Mouse (Mus musculus) forebrain, embryonic 13.5 days (tissue): Measurements from ENCODE around the gene Chsy1. TPM values are rescaled to one million over a fixed set of nuclear protein-coding genes. Genes with fewer than 3 reads are reported as not detected.

Experiments
- ATAC-seq: fragments of 200-750 bp; cut with Nextera tagmentation; 2 replicates; pipeline ENCODE4 v1.8.0; 2017
- H3K27ac ChIP-seq: fragments of 300-500 bp; sonication (generic); 2 replicates; pipeline ENCODE4 v1.5.1; 2015; ENCODE audit warnings: inconsistent platforms, mild to moderate bottlenecking, moderate library complexity
- H3K27me3 ChIP-seq: fragments of 300-500 bp; sonication (generic); 2 replicates; pipeline ENCODE4 v1.6.1; 2015; ENCODE audit warnings: mild to moderate bottlenecking, inconsistent platforms
- H3K36me3 ChIP-seq: fragments of 300-500 bp; sonication (generic); 2 replicates; pipeline ENCODE4 v1.6.1; 2015; ENCODE audit warnings: mild to moderate bottlenecking, inconsistent platforms; ENCODE audit not compliant: poor library complexity, severe bottlenecking
- H3K4me1 ChIP-seq: fragments of 300-500 bp; sonication (generic); 2 replicates; pipeline ENCODE4 v1.6.1; 2015; ENCODE audit warnings: inconsistent platforms
- H3K4me2 ChIP-seq: fragments of 300-500 bp; sonication (generic); 2 replicates; pipeline ENCODE4 v1.6.1; 2015; ENCODE audit warnings: inconsistent platforms, mild to moderate bottlenecking, moderate library complexity
- H3K4me3 ChIP-seq: fragments of 300-500 bp; sonication (generic); 2 replicates; pipeline ENCODE4 v1.5.1; 2015; ENCODE audit warnings: mild to moderate bottlenecking, inconsistent platforms
- H3K9ac ChIP-seq: fragments of 300-500 bp; sonication (generic); 2 replicates; pipeline ENCODE4 v1.6.1; 2015; ENCODE audit warnings: mild to moderate bottlenecking, inconsistent platforms
- H3K9me3 ChIP-seq: fragments of 300-500 bp; sonication (generic); replicated peaks from 2 replicates; pipeline ENCODE4 v1.6.1; 2016; ENCODE audit warnings: inconsistent platforms
- WGBS: fragments of 180-500 bp; shearing (Covaris S2); methylation state at CpG from one replicate; pipeline ENCODE4 v1.1.7; 2015; 5-methylcytosine and 5-hydroxymethylcytosine counted together
- polyA plus RNA-seq: library from polyadenylated mRNA; unstranded; fragments of >200 nt; fragmentation: Nextera tagmentation; extraction: Ambion mirVana; gene quantifications from 2 replicates; pipeline ENCODE4 v1.2.1, GENCODE M21; 2015

Chsy1 gene
- polyA plus RNA-seq, 1 experiment from 2014 or later, result 14.2 TPM

DNA sequence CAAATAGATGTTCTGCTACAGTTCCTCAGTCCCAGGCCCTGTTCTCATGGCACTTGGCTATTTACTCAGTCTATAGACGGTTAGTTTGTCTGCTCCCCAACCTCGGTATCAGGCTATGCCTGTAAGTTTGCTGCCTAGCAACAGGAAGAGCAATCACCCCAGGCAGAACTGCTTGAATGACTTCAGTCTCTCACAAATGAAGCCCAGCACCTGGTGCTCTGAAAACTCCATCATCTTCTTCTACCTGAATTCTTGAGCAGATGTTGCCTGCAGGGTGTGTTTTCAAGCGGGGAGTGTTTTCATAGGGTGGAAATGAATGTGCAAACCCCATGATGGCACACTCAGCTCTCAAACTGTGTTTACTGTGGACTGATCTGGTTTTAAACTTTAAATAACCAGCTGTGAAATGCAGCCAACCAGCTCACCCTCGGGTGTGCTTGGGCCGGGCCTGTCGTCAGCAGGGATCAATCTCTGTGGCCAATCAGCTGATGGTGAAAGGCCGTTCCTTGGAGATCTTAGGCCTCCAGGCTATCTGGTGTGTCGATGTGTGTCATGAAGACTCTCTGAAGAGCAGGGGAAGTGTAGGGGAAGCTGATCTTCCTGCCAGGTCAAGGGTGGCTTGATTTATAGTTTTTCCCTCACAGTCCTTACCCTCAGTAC, 91.6 kb downstream of the Chsy1 start:
- Histone ChIP-seq H3K4me3 (no peak overlapping the region), H3K4me1 (no peaks in the 10 kb centered on the region), H3K9me3 (0 out of 2 replicates have a peak, but pooled peaks cover 7% of the 10 kb centered on the region), H3K9ac (no peak overlapping the region), H3K36me3 (no peaks in the 10 kb centered on the region), H3K27ac (no peak overlapping the region), H3K27me3 (no peaks in the 10 kb centered on the region), H3K4me2 (no peak overlapping the region)
- WGBS, result 71% methylated on average over 8 of the region's 8 CpGs
- no peak for ATAC-seq

DNA sequence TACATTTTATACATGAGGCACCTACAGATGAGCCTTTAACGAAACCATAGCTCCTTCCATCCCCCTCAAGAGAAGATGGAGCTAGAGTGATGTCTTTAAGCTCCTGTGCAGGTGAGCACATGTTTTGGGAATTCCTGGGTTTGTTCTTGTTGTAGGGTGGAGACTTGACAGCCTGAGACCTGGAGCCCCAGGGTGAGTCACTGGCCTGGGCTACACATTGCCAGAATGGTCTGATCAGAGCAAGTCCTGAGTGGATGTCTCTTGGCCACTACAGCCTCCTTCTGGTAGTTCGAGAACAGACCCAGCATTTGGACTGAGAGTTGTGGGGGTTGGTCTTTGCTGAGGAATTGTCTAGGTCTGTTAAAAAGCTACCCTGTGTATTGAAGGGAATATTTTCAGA, 92.3 kb downstream of the Chsy1 start:
- no peak overlapping the region for H3K4me2 ChIP-seq
- no peak overlapping the region for H3K27ac ChIP-seq
- no peak overlapping the region for H3K9ac ChIP-seq
- H3K4me3 ChIP-seq, result no peak overlapping the region
- ATAC-seq, result no peak
- H3K9me3 ChIP-seq, result 0 out of 2 replicates have a peak, but pooled peaks cover 7% of the 10 kb centered on the region
- no peaks in the 10 kb centered on the region for H3K27me3 ChIP-seq
- 88% methylated on average over 2 of the region's 2 CpGs for WGBS
- H3K4me1 ChIP-seq, result no peaks in the 10 kb centered on the region
- H3K36me3 ChIP-seq, result no peaks in the 10 kb centered on the region

DNA sequence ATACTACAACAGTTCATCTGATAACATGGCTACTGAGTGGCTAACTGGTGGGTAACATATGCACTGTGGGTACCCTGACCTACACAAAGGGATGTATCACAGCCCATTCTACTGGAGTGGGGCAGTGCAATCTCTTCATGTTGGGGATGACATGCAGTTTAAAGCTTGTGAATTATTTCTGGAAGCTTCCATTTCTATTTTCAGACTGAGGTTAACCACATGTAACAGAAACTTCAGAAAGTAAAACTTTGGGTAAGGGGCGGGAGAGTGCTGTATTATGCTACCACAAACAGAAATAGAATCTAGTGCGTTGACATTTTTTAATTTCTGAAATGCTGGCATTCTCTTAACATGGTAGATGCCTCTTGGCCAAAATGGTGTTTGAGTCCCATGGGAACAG, 100.6 kb downstream of the Chsy1 start:
- 84% methylated on average over 2 of the region's 2 CpGs for WGBS
- H3K27ac ChIP-seq, result no peak overlapping the region
- no peak for ATAC-seq
- H3K4me2 ChIP-seq, result no peak overlapping the region
- 0 out of 2 replicates have a peak, but pooled peaks cover 5% of the 10 kb centered on the region for H3K9me3 ChIP-seq
- no peak overlapping the region for H3K4me3 ChIP-seq
- H3K36me3 ChIP-seq, result no peaks in the 10 kb centered on the region
- H3K9ac ChIP-seq, result no peak overlapping the region
- no peaks in the 10 kb centered on the region for H3K27me3 ChIP-seq
- H3K4me1 ChIP-seq, result no peaks in the 10 kb centered on the region

GRCm38 (mm10) chr7:66212887-66213286, 103.6 kb downstream of the Chsy1 start:
- WGBS, result 77% methylated on average over 1 of the region's 1 CpGs
- no peak for ATAC-seq
- no peaks in the 10 kb centered on the region for H3K9me3 ChIP-seq
- H3K27me3 ChIP-seq, result no peaks in the 10 kb centered on the region
- H3K4me2 ChIP-seq, result no peak overlapping the region
- H3K4me3 ChIP-seq, result no peak overlapping the region
- H3K27ac ChIP-seq, result no peak overlapping the region
- H3K9ac ChIP-seq, result no peak overlapping the region
- H3K4me1 ChIP-seq, result peaks cover 10% of the 10 kb centered on the region
- no peaks in the 10 kb centered on the region for H3K36me3 ChIP-seq

DNA sequence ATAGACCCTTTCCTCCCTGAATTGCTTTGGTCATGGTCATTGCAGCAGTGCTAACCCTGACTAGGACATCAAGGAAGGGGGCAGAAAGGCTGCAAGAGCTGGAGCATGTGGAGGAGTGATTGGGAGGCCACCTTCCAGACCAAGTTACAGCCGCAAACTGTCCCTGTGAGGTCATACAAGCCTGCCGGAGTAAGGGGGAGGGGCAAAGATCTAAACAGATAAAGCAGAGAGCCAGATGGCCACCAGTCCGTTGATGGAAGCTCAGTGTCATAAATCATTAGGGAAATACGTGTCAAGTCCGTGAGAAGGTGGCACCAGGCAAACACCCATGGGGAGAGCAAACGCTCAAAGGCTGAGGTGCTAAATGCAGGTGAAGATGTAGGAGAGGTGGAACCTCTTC, 105.2 kb downstream of the Chsy1 start:
- no peak overlapping the region for H3K9ac ChIP-seq
- H3K4me2 ChIP-seq, result no peak overlapping the region
- 86% methylated on average over 6 of the region's 6 CpGs for WGBS
- ATAC-seq, result no peak
- no peaks in the 10 kb centered on the region for H3K27me3 ChIP-seq
- no peak overlapping the region for H3K4me3 ChIP-seq
- H3K36me3 ChIP-seq, result no peaks in the 10 kb centered on the region
- peaks cover 19% of the 10 kb centered on the region for H3K4me1 ChIP-seq
- H3K27ac ChIP-seq, result no peak overlapping the region
- H3K9me3 ChIP-seq, result no peaks in the 10 kb centered on the region

- H3K36me3 ChIP-seq, result no peaks in the 10 kb centered on the region
- no peak overlapping the region for H3K4me2 ChIP-seq
- 83% methylated on average over 1 of the region's 1 CpGs for WGBS
- H3K4me1 ChIP-seq, result peaks cover 19% of the 10 kb centered on the region
- no peaks in the 10 kb centered on the region for H3K9me3 ChIP-seq
- no peaks in the 10 kb centered on the region for H3K27me3 ChIP-seq
- no peak overlapping the region for H3K27ac ChIP-seq
- no peak overlapping the region for H3K4me3 ChIP-seq
- ATAC-seq, result no peak
- no peak overlapping the region for H3K9ac ChIP-seq
These were observed 106.6 kb downstream of the Chsy1 start for GRCm38 (mm10) chr7:66215911-66216310.

DNA sequence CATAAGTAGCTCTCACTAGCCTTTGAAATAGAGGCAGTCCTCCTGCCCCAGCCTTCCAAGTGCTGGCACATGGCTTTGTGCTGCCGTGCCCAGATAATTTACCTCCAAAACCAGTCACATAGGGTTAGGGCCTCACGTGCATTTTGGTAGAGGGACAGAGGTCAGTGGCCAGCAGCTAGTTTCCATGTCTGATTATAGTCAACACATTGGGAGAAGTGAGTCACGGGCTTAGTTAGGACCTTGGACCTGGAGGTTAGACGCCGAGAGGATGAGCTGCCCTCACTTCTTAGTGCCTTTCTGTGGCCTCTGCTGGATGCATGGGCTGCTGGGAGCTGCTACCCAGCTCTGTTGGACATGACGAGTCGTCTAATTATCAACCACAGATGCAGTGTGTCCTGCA, 107.7 kb downstream of the Chsy1 start:
- 69% methylated on average over 7 of the region's 7 CpGs for WGBS

GRCm38 (mm10) chr7:66217531-66218094, 108.3 kb downstream of the Chsy1 start:
- H3K9ac ChIP-seq, result no peak overlapping the region
- no peak overlapping the region for H3K4me2 ChIP-seq
- no peaks in the 10 kb centered on the region for H3K9me3 ChIP-seq
- no peaks in the 10 kb centered on the region for H3K36me3 ChIP-seq
- H3K27ac ChIP-seq, result no peak overlapping the region
- WGBS, result 24% methylated on average over 7 of the region's 7 CpGs
- H3K27me3 ChIP-seq, result no peaks in the 10 kb centered on the region
- no peak overlapping the region for H3K4me3 ChIP-seq
- H3K4me1 ChIP-seq, result peaks cover 19% of the 10 kb centered on the region
- no peak for ATAC-seq

More for the DNA sequence above, 107.7 kb downstream of the Chsy1 start:
- H3K4me3 ChIP-seq, result no peak overlapping the region
- no peak overlapping the region for H3K4me2 ChIP-seq
- H3K27me3 ChIP-seq, result no peaks in the 10 kb centered on the region
- no peaks in the 10 kb centered on the region for H3K9me3 ChIP-seq
- peaks cover 19% of the 10 kb centered on the region for H3K4me1 ChIP-seq
- ATAC-seq, result no peak
- H3K27ac ChIP-seq, result no peak overlapping the region
- no peaks in the 10 kb centered on the region for H3K36me3 ChIP-seq
- no peak overlapping the region for H3K9ac ChIP-seq

DNA sequence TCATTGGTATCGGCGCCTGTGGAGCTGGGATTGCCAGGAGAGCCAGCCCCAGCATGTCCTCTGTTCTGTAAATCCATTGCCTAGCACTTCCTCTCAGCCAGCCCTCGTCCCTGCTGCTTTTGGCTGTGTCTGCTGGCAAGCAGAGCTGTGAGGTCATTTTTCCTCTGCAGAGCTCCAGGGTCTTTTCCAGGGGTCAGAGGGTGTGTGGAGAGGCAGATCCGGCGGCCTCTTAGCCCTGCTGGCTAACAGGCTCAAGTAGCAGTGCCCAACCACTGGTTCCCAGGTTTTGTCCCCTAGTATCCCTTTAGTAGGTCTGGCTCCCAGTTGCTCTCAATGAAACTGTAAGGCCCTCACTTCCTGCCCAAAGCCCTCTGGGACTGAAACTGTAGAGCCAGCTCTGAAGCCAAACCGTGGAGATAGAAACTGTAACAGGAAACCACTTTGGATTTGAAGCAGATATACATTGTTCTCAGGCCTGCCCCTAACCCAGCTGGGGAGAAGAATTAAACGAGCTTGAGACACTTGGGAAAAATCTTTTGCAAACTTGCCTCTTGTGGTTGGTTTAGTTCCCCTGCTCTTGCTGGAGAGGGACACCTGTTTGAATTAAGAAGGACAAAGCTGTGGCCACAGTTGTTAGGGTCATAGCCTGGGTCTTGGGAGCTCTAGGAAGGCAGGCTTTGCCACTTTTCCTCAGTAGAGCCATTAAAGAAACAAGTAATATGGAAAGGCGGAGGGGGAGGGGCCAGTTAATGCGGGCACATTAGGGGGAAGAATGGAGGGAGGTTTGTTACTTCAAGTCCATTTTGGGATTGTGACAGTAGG, 109.1 kb downstream of the Chsy1 start:
- no peaks in the 10 kb centered on the region for H3K36me3 ChIP-seq
- H3K27ac ChIP-seq, result no peak overlapping the region
- H3K27me3 ChIP-seq, result no peaks in the 10 kb centered on the region
- WGBS, result 38% methylated on average over 9 of the region's 9 CpGs
- H3K9ac ChIP-seq, result no peak overlapping the region
- no peak overlapping the region for H3K4me3 ChIP-seq
- peaks cover 19% of the 10 kb centered on the region for H3K4me1 ChIP-seq
- no peaks in the 10 kb centered on the region for H3K9me3 ChIP-seq
- H3K4me2 ChIP-seq, result no peak overlapping the region
- ATAC-seq, result no peak; the same call in 1 of the 2 replicates

DNA sequence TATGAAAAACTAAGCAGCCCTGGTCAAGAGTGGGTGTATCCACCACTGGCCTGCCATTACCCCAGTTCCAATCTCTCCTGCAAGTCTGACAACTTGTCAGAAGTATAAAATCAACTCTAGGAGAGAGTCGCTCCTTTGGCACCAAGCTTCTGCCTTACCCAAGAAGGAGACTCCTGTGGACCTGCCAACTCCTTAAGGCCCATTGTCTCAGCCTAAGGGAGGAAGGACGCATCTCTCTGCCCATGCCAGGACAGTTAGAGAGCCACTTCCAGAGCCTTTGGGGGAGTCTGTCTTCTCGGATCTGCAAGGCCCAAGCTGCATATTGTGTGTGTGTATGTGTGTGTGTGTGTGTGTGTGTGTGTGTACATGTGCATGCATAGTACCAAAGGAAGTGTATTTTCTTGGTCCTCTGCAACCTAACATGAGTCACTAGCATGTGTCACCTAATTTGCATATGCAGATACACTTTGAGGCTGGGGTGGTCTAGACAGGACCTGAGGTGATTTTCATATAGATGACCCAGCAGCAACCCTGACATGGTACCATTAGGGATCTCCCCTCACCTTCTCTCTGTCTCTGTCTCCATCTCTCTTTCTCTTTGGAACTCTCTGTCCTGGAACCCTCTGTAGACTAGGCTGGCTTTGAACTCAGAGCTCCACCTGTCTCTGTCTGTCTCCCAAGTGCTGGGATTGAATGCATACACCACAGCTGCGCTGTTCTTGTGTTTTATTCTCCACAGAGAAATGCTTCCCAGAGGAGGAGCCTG, 109.9 kb downstream of the Chsy1 start:
- no peak overlapping the region for H3K27ac ChIP-seq
- peaks cover 19% of the 10 kb centered on the region for H3K4me1 ChIP-seq
- no peak overlapping the region for H3K9ac ChIP-seq
- no peaks in the 10 kb centered on the region for H3K36me3 ChIP-seq
- no peaks in the 10 kb centered on the region for H3K9me3 ChIP-seq
- WGBS, result 80% methylated on average over 4 of the region's 4 CpGs
- H3K4me2 ChIP-seq, result no peak overlapping the region
- H3K27me3 ChIP-seq, result no peaks in the 10 kb centered on the region
- no peak overlapping the region for H3K4me3 ChIP-seq
- no peak for ATAC-seq

- Histone ChIP-seq H3K4me3 (no peak overlapping the region), H3K9ac (no peak overlapping the region), H3K36me3 (no peaks in the 10 kb centered on the region), H3K9me3 (no peaks in the 10 kb centered on the region), H3K4me1 (peaks cover 19% of the 10 kb centered on the region), H3K27me3 (no peaks in the 10 kb centered on the region), H3K4me2 (no peak overlapping the region), H3K27ac (no peak overlapping the region)
- no peak for ATAC-seq
- 54% methylated on average over 4 of the region's 4 CpGs for WGBS
These were observed 110.5 kb downstream of the Chsy1 start for GRCm38 (mm10) chr7:66219794-66220227.

DNA sequence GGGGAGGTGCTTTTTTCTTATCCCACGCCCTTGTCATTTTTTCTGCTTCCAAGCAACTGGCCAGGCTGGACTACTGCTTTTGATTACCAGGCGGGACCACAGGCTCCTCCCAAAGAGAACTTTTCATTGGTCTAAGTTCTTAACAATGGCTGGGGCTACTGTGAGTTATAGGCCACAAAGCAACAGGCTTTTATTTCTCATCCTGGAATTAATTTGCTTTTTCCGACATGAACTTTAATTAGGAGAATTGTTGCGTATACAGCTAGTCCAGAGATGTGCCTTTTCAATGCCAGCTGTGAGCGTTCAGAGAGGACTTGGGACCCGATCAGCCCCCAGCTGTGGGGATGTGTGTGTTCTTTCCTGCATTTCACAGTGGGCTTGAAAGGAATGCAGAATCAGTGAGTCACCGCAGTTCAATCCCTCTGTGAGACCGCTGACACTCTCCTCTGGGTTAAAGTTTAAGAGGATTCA, 113.3 kb downstream of the Chsy1 start:
- Histone ChIP-seq H3K36me3 (no peaks in the 10 kb centered on the region), H3K4me2 (no peak overlapping the region), H3K4me3 (no peak overlapping the region), H3K9me3 (no peaks in the 10 kb centered on the region), H3K27me3 (no peaks in the 10 kb centered on the region), H3K27ac (no peak overlapping the region), H3K9ac (no peak overlapping the region), H3K4me1 (peaks cover 10% of the 10 kb centered on the region)
- ATAC-seq, result no peak
- 5% methylated on average over 8 of the region's 8 CpGs for WGBS
